Mouse (Mus musculus) lung, postnatal 0 days (tissue): Measurements from ENCODE around the gene Akap2.

Source experiments
- CTCF ChIP-seq: IDR thresholded peaks from 2 replicates; pipeline ENCODE4 v1.5.1; 2016; ENCODE audit warnings: antibody characterized with exemption, mild to moderate bottlenecking
- EP300 ChIP-seq: IDR thresholded peaks from 2 replicates; pipeline ENCODE4 v1.6.1; 2016; ENCODE audit warnings: antibody characterized with exemption, mild to moderate bottlenecking, control low read depth

DNA sequence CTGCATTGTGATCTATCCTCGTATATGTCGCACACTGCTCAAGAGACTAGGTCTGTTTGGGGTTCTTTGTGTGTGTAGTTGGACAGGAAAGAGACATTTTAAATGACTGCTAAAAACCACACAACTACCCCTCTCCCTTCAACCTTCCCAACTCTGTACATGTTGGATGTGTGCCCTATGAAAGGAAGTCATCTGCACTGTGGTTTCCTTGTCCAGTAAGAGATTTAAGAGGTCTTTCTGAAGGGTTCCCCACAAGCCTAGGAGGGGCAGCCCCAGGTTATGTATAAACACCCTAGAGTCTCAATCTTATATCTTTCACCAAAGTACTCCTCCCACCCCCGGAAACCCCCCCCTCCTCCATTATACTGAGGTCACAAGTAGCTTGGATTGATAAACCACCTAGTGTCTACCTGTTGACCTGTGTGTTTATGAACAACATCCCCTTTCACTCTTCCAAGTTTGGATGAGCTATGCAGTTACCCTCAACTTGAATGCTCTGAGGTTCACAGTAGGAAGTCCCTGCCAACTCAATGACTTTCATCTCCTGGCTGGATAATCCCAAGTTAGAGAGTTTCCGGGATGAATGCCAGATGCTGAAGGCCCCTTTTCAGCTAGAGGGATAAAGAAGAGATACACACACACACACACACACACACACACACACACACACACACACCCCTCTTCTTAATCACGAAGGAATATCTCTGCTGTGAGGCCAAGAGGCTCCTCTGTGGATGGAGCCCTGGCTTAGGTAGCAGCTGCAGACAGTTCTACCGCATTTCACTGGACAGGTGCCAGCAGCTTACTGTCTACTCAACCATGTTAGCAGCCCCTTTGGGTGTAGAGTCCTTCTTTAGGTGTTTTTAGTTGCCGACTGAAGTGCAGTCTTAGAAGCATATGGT is 166.3 kb downstream of the Akap2 start:
- no peak for TF ChIP-seq CTCF
- TF ChIP-seq EP300 = no peak
